Mouse (Mus musculus) testis, adult 2 months (tissue): Measurements from ENCODE around the gene Tmem205.

Experiments
- CTCF ChIP-seq: fragments of 200-500 bp; IDR thresholded peaks from 2 replicates; pipeline ENCODE4 v1.5.1; 2012; ENCODE audit warnings: low read depth, mild to moderate bottlenecking, inconsistent platforms, low read length, moderate library complexity; ENCODE audit not compliant: control insufficient read depth, insufficient read depth, insufficient replicate concordance
- POLR2A ChIP-seq: fragments of 200-500 bp; IDR thresholded peaks from 2 replicates; pipeline ENCODE4 v1.6.1; 2012; ENCODE audit warnings: low read depth, mild to moderate bottlenecking, inconsistent platforms, low read length, moderate library complexity; ENCODE audit not compliant: control insufficient read depth

GRCm38 (mm10) chr9:21872204-21872603 lies 55.2 kb downstream of the Tmem205 start:
- TF ChIP-seq POLR2A (no peak), CTCF (no peak)
